Mouse (Mus musculus) liver, postnatal 0 days (tissue): Measurements from ENCODE around the gene Fxyd7.

Experiments
- CTCF ChIP-seq: sonication (generic); IDR thresholded peaks from 2 replicates; pipeline ENCODE4 v1.5.1; 2016; ENCODE audit warnings: antibody characterized with exemption, low read depth
- EP300 ChIP-seq: IDR thresholded peaks from 2 replicates; pipeline ENCODE4 v1.6.1; 2016; ENCODE audit warnings: antibody characterized with exemption, low read depth, mild to moderate bottlenecking

- TF ChIP-seq EP300 (no peak), CTCF (no peak)
Measured at GRCm38 (mm10) chr7:31041662-31042315, 9.5 kb downstream of the Fxyd7 start.
